19 mouse cellular contexts compared by ENCODE assay signal in the genomic region with DNA sequence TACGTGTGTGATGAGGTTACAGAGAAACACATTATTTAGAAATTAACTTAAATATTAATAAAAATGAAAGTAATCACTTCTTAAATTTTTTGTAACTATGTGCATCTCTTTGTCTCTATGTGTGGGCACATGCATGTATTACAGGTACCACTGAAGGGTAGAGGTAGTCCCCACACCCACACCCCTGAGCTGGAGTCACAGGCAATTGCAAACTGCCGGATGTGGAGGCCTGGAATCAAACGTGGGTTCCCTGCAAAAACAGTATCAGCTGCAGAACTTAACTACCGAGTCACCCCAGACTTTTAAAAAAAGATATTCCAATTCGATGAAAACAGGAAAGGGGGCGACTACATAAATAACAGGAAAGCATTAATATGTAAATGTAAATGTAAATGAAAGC.
"Had no signal": no experiment of that assay in that cellular context is flagged by ENCODE, and none has a peak within 500 bp of the region (broad histone marks: within the 10 kb centered on the region; RNA-seq: fewer than 3 reads in every experiment).

No protein-coding gene starts in this region.

- H3K4me3 ChIP-seq: kidney, embryonic 15.5 days; left cerebral cortex, adult 2 months; liver, embryonic 13.5 days; midbrain, embryonic 12.5 days; midbrain, embryonic 15.5 days; neural tube, embryonic 12.5 days; neural tube, embryonic 15.5 days; stomach, embryonic 15.5 days had no signal

- H3K4me2 ChIP-seq: kidney, embryonic 15.5 days; liver, embryonic 13.5 days; midbrain, embryonic 12.5 days; midbrain, embryonic 15.5 days; neural tube, embryonic 12.5 days; neural tube, embryonic 15.5 days; stomach, embryonic 15.5 days had no signal

- H3K4me1 ChIP-seq: kidney, embryonic 15.5 days; liver, embryonic 13.5 days; midbrain, embryonic 12.5 days; midbrain, embryonic 15.5 days; neural tube, embryonic 12.5 days; neural tube, embryonic 15.5 days; stomach, embryonic 15.5 days had no signal

- ATAC-seq: midbrain, embryonic 15.5 days had no signal

- H3K36me3 ChIP-seq: kidney, embryonic 15.5 days; liver, embryonic 13.5 days; midbrain, embryonic 12.5 days; neural tube, embryonic 12.5 days; stomach, embryonic 15.5 days had no signal

- H3K27me3 ChIP-seq: kidney, embryonic 15.5 days; liver, embryonic 13.5 days; midbrain, embryonic 12.5 days; midbrain, embryonic 15.5 days; neural tube, embryonic 12.5 days; neural tube, embryonic 15.5 days; stomach, embryonic 15.5 days had no signal

- H3K27ac ChIP-seq: kidney, embryonic 15.5 days; left cerebral cortex, adult 2 months; liver, embryonic 13.5 days; midbrain, embryonic 12.5 days; midbrain, embryonic 15.5 days; neural tube, embryonic 12.5 days; neural tube, embryonic 15.5 days; stomach, embryonic 15.5 days had no signal

- DNase-seq: kidney, postnatal 10 days; kidney, postnatal 36 days; layer of hippocampus, postnatal 36 days; liver, embryonic 13.5 days; lung, adult 2 months; lung, postnatal 14 days; lung, postnatal 4 days; right cerebral cortex, adult 18-20 months; right cerebral cortex, postnatal 14 days; right cerebral cortex, postnatal 4 days; thymus, adult 18-20 months; thymus, postnatal 36 days had no signal

- H3K9me3 ChIP-seq: kidney, embryonic 15.5 days; liver, embryonic 13.5 days; midbrain, embryonic 12.5 days; midbrain, embryonic 15.5 days; neural tube, embryonic 12.5 days; neural tube, embryonic 15.5 days; stomach, embryonic 15.5 days had no signal

- H3K9ac ChIP-seq: kidney, embryonic 15.5 days; liver, embryonic 13.5 days; midbrain, embryonic 12.5 days; midbrain, embryonic 15.5 days; neural tube, embryonic 12.5 days; neural tube, embryonic 15.5 days; stomach, embryonic 15.5 days had no signal
